Mouse (Mus musculus) kidney, adult 2 months (tissue): ENCODE results near the gene Styk1.

Experiments used
- CTCF ChIP-seq: fragments of 200-500 bp; conservative IDR thresholded peaks from 2 replicates; pipeline ENCODE4 v1.5.1; 2011; ENCODE audit warnings: low read depth, mild to moderate bottlenecking, control low read depth, low read length, moderate library complexity, mixed read lengths; ENCODE audit not compliant: insufficient read depth, insufficient read length
- POLR2A ChIP-seq: fragments of 200-500 bp; IDR thresholded peaks from one replicate; pipeline ENCODE4 v1.6.1; 2011; ENCODE audit warnings: low read depth, low read length, control low read depth

DNA sequence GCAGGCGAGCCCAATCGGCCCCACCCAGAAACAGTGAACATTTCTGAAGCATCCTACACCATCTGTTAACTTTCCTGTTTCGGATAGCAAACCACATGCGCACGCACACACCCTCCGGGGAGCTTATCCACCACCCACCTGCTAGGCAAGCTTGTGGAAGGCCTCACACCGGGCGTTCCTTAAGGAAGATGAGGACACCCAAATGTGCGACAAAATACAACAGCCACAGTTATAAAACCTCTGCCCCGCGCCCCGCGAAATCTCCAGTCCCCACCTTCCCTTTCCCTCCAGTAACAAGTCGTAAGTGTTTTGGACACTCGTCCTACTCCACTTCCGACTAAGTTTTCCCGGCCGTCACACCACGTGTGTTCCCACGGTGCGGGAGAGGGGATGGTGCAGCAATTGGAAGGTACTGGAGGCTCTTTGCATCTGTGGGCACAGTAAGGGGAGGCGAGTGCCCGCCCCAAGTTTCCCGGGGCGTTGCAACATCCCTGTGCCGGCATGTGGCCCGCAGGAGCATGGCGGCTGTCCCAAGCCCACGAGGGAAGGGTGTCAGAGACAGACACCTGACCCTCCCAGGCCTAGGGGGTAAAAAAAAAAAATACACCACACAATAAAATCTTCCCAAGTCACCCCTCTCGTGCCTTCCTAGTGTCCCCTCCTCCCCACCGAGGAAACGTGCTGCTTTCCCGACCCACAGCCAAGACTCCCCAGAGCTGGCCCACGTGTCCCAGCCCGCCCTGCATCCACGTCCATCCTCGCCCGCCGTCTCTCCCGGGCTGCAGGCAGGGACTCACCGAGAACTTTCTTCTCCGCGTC is 34.0 kb upstream of the Styk1 start:
- TF ChIP-seq POLR2A = no peak
- TF ChIP-seq CTCF = no peak
